Mouse (Mus musculus): Measurements from ENCODE around the gene Gpc6. TPM values are rescaled to one million over a fixed set of nuclear protein-coding genes. Genes with fewer than 3 reads are reported as not detected.
A peak's percentile ranks its signal among the peaks of the same experiment; 100 is the strongest.

The Gpc6 gene
- total RNA-seq, 2 experiments from 2014 or later, result 1.2 TPM; not detected in 1

GRCm38 (mm10) chr14:117332256-117332655 lies 407.1 kb downstream of the Gpc6 start:
- no peak for ATAC-seq (replicated peaks; ENCODE audit: low FRiP score, low TSS enrichment, poor library complexity, severe bottlenecking)

GRCm38 (mm10) chr14:117337271-117337670 lies 412.2 kb downstream of the Gpc6 start:
- ATAC-seq (replicated peaks; ENCODE audit: low FRiP score, low TSS enrichment, poor library complexity, severe bottlenecking), result no peak

GRCm38 (mm10) chr14:117340549-117340948 lies 415.4 kb downstream of the Gpc6 start:
- ATAC-seq (replicated peaks; ENCODE audit: low FRiP score, low TSS enrichment, poor library complexity, severe bottlenecking), result no peak

DNA sequence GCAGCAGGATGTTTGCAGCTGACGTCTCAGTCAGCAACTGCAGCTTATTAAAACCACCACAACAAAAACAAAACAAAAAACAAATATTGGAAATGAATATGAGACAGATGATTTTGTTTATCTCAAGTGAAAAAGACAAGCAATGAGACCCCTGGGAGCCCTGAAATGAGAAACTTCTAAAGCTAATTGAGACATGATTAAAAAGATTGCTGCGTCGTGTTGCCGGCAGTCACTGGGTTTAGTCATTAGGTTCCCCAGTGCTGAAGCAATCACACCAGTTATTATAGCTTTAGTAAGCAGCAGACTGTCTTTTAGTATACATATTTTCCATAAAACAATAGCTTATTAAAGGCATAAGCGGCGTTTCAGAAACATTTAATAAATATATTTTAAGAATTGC lies 419.4 kb downstream of the Gpc6 start:
- ATAC-seq (replicated peaks; ENCODE audit: low FRiP score, low TSS enrichment, poor library complexity, severe bottlenecking), result no peak

DNA sequence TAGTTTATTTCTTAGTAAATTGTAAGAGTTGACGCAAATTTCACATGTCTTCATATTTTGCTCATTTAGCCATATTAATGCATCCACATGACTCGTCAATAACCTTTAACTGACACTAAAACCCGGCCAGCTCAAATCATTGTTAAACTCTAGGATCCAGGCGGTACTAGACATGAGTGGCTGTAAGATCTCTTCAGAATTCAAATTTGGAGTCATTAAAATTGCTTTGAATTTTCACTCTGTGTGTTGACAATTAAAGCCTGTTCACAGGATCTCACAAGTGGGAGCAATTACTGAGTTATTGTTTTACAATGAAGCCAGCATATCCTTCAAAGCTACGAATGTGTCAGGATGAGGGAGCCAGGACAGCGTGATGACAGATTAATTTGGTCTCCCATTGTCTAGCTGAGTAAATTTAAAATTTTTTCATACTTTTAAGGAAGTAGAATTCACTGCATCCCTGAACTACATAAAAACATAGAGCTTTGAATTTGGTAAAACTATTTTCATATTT lies 421.3 kb downstream of the Gpc6 start:
- no peak for ATAC-seq (replicated peaks; ENCODE audit: low FRiP score, low TSS enrichment, poor library complexity, severe bottlenecking)

- ATAC-seq (replicated peaks; ENCODE audit: low FRiP score, low TSS enrichment, poor library complexity, severe bottlenecking), result no peak
Observed at GRCm38 (mm10) chr14:117351296-117351695, 426.2 kb downstream of the Gpc6 start.

GRCm38 (mm10) chr14:117361155-117361964 lies 436.2 kb downstream of the Gpc6 start:
- ATAC-seq (replicated peaks; ENCODE audit: low FRiP score, low TSS enrichment, poor library complexity, severe bottlenecking), result no peak

- no peak for ATAC-seq (replicated peaks; ENCODE audit: low FRiP score, low TSS enrichment, poor library complexity, severe bottlenecking)
Observed at GRCm38 (mm10) chr14:117361965-117362309, 436.8 kb downstream of the Gpc6 start.

DNA sequence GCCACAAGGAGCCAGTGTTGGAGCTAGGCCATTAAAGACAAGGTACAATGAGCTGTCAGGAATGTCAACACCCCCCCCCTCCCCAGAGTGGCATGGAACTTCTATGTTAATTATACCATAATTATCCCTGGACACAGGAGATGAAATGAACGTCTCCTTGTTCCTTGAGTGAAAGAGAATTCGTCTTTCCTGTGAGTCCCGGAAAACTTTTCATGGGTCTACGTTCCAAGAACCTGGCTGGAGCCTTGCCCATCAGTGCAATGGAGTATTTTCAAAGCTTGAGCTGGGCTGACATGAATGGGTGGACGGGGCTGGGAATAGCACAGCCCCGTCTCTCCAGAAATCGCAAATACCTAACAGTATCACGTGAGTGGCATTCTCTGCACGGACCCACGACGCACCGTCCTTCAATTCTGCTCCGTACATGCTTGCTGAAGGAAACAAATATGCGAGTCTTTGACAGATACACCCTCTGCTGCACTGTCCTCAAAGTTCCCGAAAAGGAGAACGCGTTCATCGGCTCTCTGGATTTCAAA lies 444.3 kb downstream of the Gpc6 start:
- no peak for ATAC-seq (replicated peaks; ENCODE audit: low FRiP score, low TSS enrichment, poor library complexity, severe bottlenecking)

GRCm38 (mm10) chr14:117376822-117377376 lies 451.8 kb downstream of the Gpc6 start:
- no peak for ATAC-seq (replicated peaks; ENCODE audit: low FRiP score, low TSS enrichment, poor library complexity, severe bottlenecking)

- ATAC-seq (replicated peaks; ENCODE audit: low FRiP score, low TSS enrichment, poor library complexity, severe bottlenecking), result no peak
Observed at GRCm38 (mm10) chr14:117379979-117380378, 454.9 kb downstream of the Gpc6 start.

GRCm38 (mm10) chr14:117383188-117383587 lies 458.1 kb downstream of the Gpc6 start:
- ATAC-seq (replicated peaks; ENCODE audit: low FRiP score, low TSS enrichment, poor library complexity, severe bottlenecking), result no peak

GRCm38 (mm10) chr14:117384096-117384770 lies 459.1 kb downstream of the Gpc6 start:
- ATAC-seq (replicated peaks; ENCODE audit: low FRiP score, low TSS enrichment, poor library complexity, severe bottlenecking), result no peak

- ATAC-seq (replicated peaks; ENCODE audit: low FRiP score, low TSS enrichment, poor library complexity, severe bottlenecking), result no peak
Observed at GRCm38 (mm10) chr14:117385731-117386270, 460.7 kb downstream of the Gpc6 start.

GRCm38 (mm10) chr14:117390794-117391320 lies 465.7 kb downstream of the Gpc6 start:
- ATAC-seq (replicated peaks; ENCODE audit: low FRiP score, low TSS enrichment, poor library complexity, severe bottlenecking), result no peak

GRCm38 (mm10) chr14:117391412-117391811 lies 466.3 kb downstream of the Gpc6 start:
- ATAC-seq (replicated peaks; ENCODE audit: low FRiP score, low TSS enrichment, poor library complexity, severe bottlenecking), result no peak

- ATAC-seq (replicated peaks; ENCODE audit: low FRiP score, low TSS enrichment, poor library complexity, severe bottlenecking), result peak; percentile 61
Observed at GRCm38 (mm10) chr14:117397165-117397564, 472.1 kb downstream of the Gpc6 start.

DNA sequence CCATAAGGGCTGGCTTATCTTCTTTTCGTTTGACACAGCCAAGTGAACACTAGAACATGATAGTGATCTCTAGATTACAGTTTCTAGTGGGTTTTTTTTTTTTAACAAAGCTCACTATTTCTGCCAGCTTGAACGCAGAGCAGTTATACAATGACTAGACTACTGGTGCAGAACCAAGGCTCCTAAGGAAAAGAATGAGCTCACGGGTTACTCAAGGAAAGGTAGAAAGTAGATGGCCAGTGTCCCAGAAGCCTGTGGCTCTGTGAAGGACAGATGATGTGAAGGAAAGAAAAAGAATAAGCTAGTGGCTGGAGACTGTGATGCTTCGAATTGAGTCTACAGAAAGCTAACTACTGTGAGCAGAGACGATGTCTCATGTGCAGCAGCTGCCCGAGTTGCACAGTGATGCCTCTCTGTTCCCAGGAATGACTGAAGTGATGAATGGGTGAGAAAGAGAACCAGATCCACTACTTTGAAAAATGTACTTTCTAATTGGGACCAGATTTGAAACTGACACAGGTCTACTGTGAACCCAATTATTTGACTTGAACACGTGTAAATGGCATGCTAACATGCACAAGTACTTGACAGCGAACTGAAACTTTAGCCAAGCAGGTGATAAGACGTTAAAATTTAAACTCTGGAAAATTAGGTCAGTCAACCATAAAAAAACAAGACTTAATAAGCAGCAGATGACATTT lies 482.9 kb downstream of the Gpc6 start:
- no peak for ATAC-seq (replicated peaks; ENCODE audit: low FRiP score, low TSS enrichment, poor library complexity, severe bottlenecking)

DNA sequence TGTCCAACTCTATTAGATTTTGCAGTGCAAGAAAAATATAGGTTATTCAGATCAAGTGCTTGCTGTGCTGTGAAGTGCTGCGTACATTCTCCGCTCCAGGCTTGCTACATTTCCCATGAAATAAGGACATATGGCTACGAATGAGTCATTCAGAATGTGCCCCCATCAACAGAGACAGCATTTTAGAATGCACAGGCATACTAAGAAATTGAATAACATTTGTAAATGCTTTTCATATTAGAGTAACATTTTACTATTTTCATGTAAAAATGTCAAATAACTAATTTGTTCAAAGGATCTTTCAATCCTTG lies 483.4 kb downstream of the Gpc6 start:
- ATAC-seq (replicated peaks; ENCODE audit: low FRiP score, low TSS enrichment, poor library complexity, severe bottlenecking), result no peak

Data from megakaryocyte-erythroid progenitor cell, adult 5-6 weeks (primary cell).